Mouse (Mus musculus): ENCODE data around the gene Ppp1cc.

Ppp1cc gene

DNA sequence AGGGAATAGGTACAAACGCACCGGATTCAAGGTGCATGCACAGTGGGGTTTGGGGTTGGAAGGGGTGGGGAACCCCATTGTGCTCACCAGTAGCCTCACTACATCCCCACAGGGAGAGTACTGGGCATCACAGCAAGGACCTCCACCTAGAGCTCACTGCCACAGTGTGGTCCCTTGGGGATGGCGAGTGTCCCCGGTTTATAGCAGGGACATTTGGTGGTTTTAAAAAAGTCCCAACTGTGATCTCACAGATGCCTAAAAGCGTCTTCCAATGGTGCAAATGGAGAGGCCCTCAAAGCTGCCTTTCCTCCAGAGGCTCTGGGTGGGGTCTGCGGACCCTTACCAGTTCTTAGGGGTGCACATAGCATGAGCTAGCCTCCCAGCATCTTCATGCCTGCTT is 55.8 kb downstream of the Ppp1cc start:
- DNase-seq (ENCODE audit: low read depth): no peak

DNA sequence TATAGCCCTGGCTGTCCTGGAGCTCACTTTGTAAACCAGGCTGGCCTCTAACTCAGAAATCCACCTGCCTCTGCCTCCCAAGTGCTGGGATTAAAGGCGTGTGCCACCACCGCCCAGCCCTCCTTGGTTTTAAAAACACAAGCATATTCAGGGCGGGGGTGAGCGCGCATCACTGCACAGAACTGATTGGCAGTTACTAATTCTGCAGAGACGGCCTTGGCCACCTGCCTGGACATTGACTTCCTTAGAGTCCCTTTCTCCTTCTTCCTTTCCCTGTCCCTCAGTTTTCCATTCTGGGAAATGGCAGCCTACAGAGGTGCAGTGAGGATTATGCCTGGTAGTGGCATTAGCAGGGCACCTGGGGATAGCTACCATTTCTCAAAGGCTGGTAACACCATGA is 59.6 kb downstream of the Ppp1cc start:
- no peak for DNase-seq (ENCODE audit: low read depth)

DNA sequence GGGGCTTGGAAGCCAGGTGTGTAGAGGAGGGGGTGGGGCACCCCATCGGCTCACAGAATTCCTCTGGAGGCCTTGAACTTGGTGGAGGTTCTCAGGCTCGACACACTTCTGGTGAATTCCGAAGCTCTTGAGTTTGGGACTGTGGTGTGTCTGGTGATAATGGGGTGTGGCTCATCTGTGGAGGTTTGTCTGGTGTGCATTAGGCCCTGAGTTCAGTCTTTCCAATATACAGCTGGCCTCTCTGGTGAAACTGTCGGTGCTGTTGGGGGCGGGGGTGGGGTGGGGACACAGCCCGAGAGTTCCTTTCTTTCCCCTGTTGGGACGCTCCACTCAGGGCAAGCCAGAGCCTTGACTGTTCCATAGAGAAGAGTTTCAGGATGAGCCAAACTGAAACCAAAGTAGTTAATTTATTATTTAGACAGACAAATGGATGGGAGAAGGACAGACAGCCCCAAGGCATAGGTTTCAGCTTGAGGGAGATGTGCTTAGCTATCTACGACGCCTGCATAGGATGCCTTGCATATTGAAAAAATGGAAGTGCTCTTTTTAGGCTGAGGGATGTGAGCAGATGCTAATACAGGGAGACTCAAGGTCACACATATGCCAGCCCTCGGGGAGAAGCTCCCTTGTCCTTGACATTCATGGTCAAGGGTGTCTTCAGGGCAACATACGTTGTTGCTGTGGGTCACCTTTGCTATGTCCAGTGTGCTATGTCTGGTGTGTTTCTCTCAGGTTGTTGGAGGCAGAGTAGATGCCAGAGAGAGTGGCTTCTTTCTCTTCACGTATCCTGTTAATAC is 60.2 kb downstream of the Ppp1cc start:
- DNase-seq (ENCODE audit: low read depth): no peak

DNA sequence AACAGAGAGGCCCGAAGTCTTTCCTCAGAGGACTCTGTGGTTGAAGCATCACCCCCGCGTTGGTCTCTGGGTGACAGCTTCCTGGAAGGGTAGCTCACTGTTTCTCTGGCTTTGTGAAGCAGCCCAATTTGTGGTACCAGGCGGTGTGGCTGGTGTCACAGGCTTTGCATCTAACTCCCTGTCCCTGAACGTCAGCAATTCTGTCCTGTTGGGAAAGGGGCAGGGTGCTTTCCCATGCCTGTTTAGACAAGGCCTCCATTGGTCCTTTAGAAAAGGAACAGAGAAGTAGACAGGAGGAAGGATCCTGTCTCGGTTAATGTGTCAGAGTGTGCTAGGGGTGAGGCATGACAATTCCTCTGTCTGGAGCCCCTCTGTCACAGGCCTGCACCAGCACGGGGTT is 60.9 kb downstream of the Ppp1cc start:
- peak; percentile 75 for DNase-seq (ENCODE audit: low read depth)

DNA sequence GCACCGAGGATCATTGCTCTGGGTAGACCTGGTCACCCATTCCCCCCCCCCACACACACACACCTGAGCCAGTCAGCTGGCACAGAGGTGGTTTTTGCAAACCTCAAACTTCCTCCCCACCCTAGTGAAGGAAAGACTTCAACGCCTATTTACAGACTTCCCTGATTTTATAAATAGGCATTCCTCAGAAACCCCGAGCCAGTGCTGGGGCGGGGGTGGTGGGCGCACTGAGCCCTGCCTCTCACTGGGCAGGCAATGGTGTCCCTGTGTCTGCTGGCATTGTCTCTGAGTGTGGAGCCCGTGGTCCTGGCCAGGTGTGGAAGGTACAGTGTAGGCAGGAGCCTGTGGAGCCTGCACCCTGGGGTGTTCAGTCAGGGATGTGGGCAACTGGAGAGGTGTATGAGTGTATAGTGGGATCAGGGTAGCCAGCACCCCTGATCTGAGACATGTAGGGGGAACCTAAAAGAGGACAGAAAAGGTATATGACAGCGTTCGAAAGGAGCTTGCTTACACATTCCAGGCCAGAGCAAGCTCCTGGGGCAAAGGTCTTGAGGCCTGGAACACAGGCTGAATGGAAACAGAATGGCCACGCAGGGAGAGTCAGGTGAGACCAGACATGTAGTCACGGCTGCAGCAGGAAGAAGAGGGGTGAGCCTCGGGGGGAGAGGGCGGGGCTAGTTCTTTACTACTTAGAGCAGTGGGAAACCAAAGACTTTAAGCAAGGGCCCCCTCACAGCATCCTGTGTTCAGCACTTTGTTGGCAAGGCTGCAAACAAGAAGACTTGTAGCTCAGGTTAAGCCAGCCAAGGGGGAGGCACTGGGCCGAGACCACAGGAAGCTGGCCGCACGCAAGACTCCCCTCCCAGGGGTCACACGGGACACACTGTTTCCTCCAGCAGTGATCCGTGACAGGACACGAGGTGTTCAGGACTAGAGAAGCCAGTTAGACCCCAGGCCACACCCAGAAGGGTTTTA is 61.9 kb downstream of the Ppp1cc start:
- peak; percentile 87 for DNase-seq (ENCODE audit: low read depth)

DNA sequence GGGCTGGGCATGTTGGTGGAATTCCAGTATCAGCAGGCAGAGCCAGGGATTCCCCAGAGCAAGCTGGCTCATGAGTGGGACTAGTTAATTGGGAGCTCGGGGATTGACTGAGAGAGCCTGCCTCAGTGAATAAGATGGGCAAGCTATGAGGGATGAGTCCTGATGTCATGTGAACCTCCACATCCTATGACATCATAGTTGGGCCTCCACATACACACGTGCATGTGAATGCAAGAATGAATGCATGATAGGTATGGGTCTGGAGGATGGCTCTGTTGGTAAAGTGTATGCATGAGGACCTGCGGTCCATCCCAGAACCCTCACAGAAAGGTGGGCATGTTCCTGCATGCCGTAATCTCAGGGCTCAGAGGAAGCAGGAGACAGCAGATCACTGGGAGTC is 63.0 kb downstream of the Ppp1cc start:
- DNase-seq (ENCODE audit: low read depth): no peak

DNA sequence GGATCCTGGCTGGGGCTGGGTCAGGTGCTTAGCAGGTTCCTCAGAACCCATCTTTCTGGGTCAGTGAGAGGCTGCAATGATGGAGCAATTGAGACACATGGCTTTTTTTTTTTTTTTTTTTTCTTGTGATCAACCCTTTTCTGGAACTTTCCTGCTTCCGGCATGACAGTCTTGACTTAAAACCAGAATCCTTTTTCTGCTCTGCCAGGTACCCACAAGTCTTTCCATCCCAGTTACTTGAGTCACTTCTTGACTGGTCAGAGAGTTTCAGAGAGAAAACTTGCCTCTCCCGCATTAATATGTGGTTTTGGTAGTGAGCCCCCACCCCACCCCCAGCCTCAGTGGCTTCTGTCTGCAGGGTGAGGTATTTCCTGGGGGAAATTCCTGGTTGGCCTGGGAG is 66.2 kb downstream of the Ppp1cc start:
- peak; percentile 67 for DNase-seq (ENCODE audit: low read depth)

Measured in induced T-regulatory cell, adult 2 months (primary cell).